Mouse (Mus musculus) thymus, postnatal 0 days (tissue): Measurements from ENCODE around the gene Dpp9. TPM values are rescaled to one million over a fixed set of nuclear protein-coding genes. Genes with fewer than 3 reads are reported as not detected.

Experiments
- DNase-seq: peaks from one replicate; pipeline ENCODE4 v3.0.0-alpha.2; 2015; ENCODE audit warnings: low spot score
- polyA plus RNA-seq: library from polyadenylated mRNA; unstranded; fragments of >200 nt; fragmentation: Nextera tagmentation; extraction: Ambion mirVana; gene quantifications from 2 replicates; pipeline ENCODE4 v1.2.1, GENCODE M21; 2015

The Dpp9 gene
- polyA plus RNA-seq, 1 experiment from 2014 or later, result 30.5 TPM

DNA sequence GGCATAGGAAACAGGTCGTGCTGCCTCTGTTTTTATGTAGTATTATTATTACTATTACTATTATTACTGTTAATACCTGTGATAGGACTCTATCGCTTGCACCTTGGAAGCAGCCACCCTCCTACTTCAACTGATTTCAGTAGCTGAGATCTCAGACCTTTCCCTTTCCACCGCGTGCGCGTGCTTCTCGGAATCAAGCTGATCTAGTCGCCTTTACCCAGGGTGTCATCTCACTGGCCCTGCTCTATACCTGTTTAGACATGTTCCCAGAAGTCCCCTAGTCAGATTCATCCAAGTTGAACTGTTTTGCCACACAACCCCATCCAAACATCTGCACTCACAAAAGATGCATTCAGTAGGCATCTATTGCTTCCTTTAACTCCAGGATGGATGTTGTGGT lies 14.7 kb upstream of the Dpp9 start:
- no peak for DNase-seq

DNA sequence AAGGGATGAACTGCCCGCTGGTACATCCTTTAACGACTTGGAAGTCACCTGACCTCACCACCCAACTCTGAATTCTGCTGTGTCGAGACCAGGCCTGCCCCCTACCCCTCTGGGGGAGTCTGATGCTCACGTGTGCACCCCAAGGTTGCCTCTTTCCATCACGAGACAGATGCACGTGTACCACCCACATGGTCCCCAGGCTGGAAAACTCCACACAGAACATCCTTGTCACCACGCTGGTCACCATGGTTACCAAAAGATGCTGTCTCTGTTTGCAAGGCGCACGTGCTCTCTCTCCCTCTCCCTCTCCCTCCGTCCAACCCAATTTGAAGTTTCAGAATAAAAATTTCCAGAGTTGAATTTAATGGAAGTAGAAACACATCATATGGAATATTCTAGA lies 11.2 kb upstream of the Dpp9 start:
- no peak for DNase-seq

DNA sequence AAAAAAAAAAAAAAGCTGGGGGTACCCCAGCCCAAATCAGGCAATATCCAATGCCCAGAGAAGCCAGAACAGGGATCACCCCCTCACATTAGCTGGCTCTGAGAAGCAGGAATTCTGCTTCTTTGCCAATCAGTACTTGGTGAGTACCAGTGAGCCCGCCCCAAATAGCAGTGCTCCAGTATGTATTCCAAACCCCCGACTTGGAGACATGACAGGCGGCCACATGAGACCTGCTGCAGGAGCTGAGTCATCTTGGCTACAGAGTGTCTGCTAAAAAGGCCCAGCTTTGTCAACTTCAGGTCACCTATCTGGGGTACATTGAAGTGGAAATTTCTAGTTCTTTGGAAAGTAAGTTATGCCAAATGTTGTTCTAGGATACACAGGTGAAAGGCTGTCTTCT lies 7.9 kb upstream of the Dpp9 start:
- DNase-seq, result no peak

DNA sequence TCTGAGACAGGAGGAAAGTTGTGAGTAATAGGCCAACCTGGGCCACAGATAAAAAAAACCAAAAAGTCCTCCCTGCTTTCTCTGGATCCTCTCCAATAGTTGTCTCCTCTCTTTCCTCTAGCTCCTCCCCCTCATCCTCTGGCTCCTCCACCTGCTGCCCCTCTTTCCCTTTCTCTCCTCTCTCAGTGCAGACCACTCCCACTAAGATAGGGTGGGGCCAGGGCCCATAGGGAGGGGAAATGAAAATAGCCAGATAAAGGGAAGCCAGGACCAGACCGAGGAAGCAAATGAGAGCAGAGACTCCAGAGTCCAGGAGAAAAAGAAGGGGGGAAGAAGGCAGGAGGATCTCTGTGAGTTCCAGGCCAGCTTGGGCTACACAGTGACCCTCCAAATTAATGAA lies 6.2 kb upstream of the Dpp9 start:
- DNase-seq, result no peak

DNA sequence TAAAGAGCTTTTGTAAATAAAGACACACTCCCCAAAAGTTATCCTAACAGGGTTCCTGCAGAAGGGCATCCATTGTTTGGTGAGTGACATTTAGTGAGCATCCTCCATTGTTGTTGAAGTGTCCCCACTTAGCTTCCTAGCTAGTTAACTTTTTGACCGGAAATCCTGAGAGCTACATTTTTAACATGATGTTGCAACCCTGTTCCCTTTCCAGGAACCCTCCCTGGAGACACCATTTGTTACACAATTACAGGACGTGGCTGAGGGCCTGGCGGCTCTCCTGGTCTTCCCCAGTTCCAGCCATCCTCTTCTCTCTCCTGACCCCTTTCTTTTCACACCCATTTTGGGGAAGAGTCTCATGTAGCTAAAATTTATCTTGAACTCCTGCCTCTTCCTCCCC lies 1.1 kb upstream of the Dpp9 start:
- DNase-seq, result no peak

DNA sequence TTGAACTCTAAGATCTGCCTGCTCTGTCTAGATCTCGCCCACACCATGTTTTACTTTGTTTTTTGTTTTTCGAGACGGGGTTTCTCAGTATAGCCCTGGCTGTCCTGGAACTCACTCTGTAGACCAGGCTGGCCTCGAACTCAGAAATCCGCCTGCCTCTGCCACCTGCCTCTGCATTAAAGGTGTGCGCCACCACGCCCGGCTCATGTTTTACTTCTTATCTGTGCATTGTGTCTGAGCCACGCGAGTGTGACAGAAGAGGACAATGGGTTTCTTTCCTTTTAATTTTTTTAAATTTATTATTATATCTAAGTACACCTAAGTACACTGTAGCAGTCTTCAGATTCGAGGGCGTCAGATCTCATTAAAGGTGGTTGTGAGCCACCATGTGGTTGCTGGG lies 546 bp upstream of the Dpp9 start:
- DNase-seq, result no peak

DNA sequence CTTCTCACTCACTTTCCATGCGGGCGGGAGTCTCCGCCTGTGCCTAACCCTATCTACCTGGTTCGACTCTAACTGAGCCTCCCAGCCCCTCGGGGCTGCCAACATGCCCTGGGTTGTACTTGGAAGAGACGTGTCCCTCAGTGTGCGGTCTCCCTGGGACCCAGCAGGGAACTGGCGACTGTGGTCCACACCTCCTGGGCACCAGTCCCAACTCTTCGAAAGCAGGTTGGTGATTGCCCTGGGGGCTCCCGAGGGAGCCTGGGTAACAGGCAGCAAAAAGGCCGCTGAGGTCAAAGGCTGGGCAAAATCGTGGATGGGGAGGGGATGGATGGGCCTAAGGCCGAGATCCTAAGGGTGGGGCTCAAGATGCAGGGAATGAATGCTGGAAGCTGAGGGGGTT lies 1.0 kb downstream of the Dpp9 start:
- DNase-seq, result no peak

DNA sequence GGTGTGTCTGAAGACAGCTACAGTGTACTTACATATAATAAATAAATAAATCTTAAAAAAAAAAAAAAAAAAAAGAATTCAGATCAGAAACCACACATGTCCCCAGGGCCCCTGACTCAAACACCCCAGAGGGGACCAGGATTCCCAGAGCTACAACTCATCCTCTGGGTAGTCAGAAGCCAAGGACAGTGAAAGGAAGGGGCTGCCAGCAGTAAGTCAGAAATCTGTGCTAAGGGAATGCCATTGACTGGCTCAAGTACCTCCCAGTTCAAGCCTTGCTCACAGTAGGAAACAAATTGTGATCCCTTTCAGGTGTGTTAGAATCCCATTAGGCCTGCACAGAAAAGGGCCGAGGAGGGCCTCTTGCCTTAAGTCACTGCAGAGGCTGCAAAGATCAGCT lies 4.5 kb downstream of the Dpp9 start:
- DNase-seq, result no peak

DNA sequence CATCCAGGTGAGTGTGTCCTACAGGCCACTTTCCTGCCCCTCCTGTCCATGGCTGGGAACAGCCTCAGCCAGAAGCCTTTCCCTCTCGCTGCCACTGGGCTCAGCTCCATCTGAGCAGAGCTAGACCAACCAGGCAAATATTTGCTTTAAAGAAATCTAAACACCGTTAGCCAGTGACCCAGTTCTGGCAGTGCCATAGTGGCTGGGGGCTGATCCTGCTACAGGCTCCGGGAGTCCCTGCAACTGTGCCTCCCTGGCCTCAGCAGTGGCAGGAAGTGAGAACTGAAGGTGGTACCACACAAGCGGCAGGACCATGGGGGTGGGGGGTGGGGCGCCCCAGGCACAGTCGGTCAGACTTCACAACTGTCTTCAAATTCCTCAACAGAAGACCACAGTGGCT lies 6.0 kb downstream of the Dpp9 start:
- DNase-seq, result no peak

DNA sequence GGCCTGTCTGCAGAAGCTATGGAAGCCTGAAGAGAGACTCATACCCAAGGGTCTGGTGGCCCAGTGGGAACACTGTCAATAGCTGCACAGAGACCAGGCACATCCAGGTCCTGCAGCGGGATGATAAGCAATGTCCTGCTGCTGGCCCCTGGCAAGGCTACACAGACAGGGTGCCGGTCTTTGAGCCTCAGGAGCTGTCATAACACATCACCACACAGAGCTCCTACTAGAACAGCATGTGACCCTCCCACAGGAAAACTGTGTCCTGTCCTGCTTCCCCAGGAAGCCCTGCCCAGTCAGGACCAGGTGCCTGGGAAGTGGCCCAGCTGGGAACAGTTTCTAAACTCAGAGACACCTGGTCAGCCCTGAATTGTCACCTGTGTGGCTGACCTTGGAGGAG lies 7.6 kb downstream of the Dpp9 start:
- no peak for DNase-seq

DNA sequence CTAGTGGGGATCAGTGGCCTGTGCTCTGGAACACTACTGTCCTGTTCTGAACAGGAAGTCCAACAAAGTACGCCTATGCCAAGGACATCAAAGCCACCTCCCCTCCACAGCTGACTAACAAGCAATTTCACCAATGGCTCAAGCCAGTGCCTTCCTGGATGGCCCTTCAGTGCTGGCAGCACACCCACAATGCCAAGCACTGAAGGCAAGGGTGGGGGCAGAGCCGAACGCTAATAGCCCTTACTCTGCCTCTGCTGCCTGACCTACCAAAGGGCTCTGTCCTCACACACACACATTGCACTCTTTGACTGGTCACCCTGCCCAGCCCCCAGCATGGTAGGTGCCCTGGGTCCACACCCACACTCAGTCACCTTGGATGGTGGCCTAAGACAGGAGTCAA lies 9.9 kb downstream of the Dpp9 start:
- DNase-seq, result no peak

DNA sequence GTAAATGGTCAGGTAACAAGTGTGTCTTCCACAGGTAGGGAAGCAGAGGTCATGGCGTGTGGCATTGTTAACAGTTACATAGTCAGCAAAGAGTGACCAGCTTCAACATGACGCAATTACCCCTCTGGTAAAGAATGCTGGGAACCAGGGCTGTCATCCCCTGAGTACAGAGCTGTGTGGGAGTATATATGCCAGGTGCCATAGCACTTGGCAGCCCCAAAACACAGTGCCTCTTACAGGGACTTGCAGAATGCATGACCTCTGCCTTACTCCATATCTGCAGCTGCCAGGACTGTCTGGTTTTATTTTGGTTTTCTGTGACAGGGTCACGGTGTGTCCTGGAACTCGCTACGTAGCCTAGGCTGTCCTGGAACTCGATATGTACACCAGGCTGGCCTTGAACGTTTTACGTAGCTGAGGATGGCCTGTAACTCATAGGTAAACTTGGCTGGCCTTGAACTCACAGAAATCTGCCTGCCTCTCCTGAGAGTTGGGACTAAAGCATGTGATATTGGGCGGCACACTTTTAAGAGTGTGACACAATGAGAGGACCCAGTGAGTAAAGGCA lies 10.7 kb downstream of the Dpp9 start:
- DNase-seq, result no peak

DNA sequence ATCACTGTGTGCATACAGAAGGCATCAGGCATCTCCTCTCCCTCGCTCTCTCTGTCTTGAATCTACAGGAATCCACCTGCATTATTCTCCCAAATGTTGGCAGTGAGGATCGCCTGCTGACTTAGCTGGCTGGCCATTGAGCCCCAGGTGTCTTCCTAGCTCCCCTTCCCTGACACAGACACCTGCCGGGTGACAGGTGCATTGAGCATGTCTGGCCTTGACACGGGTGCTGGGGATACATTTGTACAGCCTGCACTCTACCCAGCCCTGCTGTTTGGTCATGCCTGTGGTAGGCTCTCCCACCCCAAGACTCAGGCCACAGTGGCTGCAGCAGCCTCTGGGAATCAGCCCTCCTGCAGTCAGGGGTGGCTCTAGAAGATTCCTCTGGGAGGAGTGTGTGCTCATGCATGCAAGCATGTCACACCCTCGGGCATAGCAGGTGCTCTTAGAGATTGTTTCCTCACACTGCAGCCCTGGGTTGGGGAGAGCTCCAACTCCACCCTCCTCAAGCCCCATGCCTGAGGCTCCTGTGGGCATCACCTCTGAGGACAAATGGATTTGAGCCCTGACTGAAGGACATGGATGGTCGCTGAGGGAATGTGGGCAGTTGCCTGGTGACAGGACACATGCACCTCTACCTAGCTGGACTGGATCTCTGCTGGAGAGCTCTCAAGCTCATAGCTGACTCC lies 11.6 kb downstream of the Dpp9 start:
- DNase-seq, result no peak

DNA sequence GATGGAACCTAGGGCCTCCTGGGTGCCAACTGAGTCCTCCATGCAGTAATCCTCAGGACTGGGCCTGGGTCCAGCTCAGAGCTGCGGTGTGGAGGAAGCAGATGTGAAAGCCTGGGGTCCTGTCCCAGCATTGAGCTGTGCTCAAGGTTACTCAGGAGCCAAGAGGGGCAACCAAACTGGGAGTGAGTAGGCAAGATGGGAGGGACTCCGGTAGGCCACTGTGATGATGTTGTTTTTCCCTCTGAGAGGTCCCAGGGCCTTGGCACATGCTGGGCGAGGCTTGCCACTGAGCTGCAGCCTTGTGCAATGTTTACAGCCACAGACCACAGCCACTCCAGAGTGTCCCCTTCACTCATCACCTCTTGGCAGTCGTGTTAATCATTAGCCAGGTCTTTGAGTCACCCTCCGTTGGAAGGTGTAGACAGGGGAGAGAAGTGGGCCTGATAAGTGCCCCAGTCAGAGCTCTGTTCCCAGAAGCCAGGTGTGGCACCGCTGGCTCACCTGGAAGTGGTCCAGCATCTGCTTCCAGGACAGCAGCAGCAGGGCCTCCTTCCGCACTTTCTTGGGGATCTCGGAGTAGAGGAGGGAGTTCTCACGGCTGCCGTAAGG lies 12.3 kb downstream of the Dpp9 start:
- no peak for DNase-seq

DNA sequence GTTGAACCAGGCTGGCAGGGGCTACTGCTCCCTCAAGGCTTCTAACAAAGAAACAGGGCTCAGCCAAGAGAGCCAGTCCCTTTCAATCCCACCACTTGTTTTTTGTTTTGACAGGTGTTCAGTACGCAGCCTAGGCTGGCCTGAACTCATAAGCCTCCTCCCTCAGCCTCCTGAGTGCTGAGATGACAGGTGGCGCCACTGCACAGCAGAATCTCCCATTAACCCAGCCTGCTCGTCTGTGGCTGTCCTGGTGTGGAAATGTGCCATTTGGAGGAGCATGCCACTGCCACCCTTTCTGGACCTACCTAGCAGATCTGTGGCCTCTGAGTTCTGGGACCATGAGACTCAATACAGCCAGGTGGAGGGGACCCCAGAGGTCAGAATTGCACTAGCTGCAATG lies 15.0 kb downstream of the Dpp9 start:
- DNase-seq, result no peak

DNA sequence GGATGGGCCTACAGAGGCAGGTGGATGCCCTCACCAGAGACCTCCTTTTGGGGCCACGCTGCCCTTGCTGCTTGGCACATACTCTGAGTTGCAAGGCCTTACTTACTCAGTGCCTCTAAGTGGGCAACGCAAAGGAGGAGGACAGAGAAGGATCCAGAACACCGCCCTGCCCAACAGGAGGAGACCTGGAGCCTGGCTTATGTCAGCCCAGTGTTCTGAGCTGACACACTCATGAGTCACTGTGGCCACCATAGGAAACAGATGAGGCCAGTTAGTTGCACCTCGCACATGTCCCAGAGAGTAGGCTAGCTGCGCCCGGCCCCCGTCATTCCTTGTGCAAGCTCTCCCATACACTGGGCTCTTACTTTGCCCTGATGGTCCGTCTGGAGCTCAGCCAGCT lies 16.2 kb downstream of the Dpp9 start:
- DNase-seq, result no peak

DNA sequence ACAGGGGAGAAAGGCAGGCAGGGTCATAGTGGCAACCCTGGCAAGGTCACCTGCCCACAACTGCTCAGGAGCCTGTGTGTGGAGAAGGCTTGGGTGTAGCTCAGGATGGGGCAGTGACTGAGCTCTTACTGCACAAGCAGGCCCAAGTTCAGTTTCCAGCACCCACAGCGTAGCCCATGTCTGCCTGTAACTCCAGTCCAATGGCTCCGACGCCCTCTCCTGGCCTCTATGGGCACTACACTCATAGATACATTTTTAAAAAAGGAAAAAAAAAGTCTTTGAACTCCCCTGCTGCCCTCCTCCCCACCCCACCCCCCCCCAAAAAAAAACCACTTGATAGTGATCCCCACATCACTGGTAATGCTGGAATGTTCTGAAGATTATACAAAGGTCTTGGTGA lies 17.1 kb downstream of the Dpp9 start:
- DNase-seq, result no peak

DNA sequence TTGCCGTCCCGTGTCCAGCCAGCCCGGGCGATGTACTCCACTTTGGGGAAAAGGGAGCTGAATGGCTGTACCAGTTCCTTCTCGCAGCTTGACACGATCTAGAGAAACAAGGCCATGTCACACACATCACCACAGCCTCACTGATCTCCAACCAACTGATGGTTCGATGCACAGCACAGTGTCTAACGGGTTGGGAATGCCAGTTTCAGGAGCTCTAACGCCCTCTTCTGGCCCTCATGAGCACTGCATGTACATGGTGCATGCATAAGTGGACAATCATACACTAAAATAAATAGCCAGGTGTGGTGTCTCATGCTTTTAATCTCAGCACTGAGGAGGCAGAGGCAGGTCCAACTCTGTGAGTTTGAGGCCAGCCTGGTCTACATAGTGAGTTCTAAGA lies 18.1 kb downstream of the Dpp9 start:
- DNase-seq, result no peak

DNA sequence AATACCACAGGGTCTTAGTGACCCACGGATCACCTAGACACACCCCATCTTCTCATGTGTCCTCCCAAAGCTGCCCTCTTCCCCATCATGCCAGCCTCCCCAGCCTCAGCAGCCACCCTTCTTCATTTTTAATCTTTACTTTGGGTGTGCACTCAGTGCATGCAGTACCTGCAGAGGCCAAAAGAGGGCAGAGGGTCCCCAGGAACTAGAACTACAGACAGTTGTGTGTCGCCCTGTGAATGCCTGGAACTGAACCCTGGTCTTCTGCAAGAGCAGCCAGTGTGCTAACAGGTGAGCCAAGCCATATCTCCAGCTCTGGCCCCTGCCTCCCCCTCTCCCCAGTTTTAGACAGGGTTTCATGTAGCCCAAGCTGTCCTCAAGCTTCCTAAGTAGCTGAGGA lies 21.8 kb downstream of the Dpp9 start:
- peak; percentile 29 for DNase-seq

DNA sequence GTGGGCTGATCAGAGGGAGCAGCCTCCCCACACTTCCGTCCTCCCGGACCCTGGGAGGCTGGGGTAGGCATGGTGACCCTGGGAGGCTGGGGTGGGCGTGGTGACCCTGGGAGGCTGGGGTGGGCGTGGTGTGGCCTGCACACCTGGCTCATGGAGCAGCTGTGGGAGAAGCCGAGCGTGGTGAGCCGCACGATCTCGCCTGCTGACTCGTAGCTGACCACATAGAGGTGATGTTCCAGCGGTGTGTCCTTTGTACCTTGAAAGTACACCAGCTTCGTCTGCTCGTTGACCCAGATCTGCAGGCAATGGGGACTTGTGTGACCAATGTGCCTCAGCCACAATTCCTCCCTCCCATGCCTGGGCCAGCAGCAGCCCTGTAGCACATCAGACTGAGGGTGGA lies 23.9 kb downstream of the Dpp9 start:
- no peak for DNase-seq

DNA sequence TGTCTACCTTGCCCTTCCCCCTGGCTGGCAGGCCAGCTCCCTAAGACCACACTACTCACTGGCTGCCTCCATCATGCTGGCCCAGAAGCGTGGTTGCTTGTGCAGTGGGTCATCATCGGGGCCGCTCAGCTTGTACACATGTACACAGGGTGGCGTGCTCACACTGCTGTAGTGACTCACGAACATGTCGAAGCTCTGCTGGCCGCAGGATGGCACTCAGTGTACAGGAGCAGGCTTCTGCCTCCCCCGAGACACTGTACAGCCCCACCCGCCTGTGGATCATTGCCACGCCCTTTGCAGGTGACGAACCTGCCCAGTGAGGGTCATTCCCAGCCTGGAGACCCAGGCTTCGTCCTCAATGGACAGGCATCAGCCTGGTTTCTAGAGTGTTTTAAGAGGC lies 24.3 kb downstream of the Dpp9 start:
- no peak for DNase-seq

DNA sequence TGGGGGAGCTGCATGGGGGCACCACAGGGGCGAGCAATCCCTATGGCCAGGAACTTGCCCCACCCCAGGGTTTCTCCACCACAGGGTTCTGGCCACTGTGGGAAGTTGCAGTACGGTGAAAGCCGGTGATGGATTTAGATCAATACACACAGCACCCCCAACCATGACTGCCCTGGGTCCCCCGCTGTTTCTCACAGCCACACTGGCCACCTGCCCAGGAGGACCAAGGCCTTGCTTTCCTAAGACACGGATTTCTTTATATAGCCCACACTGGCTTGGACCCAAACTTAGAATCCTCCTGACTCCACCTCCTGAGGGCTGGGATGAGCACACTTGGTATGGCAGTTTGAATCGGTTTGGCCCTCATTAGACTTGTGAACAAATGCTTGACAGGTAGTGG lies 27.4 kb downstream of the Dpp9 start:
- no peak for DNase-seq
